Mouse (Mus musculus): Measurements from ENCODE around the gene Otogl. TPM values are rescaled to one million over a fixed set of nuclear protein-coding genes. Genes with fewer than 3 reads are reported as not detected.
A peak's percentile ranks its signal among the peaks of the same experiment; 100 is the strongest.
"Not testable (repeated sequence)": the region's sequence is repeated elsewhere in the genome, so short reads cannot be mapped to it uniquely, and the experiment has no call there.

Otogl gene
- total RNA-seq, 2 experiments from 2014 or later = 0.27 to 0.30 TPM

- not testable (repeated sequence) for DNase-seq
Observed at GRCm38 (mm10) chr10:107804285-107804684, 107.6 kb downstream of the Otogl start.

DNA sequence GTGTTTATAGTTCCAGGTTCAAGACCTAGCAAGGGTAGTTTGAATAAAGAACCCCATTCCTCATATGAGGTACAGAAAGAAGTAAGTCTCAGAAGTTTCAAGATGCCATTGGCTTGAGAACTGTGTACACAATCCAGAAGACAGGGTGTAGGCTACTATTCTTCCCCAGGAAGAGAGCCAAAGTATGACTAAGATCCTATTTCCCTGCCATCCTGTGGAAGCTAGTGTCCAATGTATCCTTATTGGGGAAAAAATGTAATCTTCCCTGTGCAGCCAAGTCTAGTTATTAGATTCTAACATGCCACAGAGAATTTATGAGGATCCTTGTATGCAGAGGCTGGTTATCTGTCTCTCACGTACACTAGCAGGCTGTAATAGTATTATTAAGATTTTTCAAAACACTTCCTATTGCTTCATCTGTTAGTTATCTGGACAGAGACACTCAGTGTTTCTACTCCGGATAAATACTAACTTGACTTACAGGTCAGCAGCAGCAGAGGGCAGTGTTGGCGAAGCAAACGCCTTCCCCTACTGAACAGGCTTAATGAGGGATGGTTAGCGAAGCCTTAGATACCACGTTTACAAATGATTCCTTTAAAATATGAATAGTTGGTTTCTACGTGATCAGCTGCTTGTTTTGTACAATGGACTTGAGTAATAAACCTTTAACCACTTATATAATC is 112.1 kb downstream of the Otogl start:
- DNase-seq = peak; percentile 35 to 42

DNA sequence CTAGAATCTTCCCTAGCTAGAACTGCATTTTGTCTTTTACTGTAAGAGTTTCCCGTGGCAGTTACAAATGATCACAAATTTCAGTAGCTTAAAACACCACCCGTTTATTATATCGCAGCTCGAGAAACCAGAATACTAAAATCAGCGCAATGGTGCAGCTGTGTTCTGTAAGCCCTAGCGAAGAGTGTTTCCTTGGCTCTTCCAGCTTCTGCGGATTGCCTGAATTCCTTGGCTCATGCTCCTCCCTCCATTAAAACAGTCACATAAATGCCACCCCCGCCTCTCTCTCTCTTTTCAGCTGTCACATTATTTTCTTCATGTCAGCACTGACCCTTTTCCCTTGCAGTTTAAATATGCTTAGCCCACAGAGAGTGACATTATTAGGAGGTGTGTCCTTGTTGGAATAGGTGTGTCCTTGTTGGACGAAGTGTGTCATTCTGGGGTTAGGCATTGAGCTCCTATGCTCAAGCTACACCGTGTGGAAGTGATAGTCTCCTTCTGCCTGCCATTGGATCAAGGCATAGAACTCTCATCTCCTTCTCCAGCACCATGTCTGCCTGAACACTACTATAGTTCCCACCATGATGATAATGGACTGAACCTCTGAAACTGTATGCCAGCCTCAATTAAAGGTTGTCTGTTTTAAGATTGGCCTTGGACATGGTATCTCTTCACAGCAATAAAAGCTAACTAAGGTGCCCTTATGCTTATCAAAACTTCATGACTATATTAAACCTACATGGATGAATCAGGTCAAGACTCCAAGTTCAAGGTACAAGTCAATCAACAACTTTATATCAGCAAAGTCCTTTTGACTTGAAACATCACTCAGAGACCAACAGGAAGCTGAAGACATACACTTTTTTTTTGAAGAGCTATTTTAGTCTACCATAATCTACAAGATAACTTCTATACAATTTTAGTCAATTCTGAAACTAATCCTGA is 116.8 kb downstream of the Otogl start:
- DNase-seq = no peak

GRCm38 (mm10) chr10:107792491-107792890 is 119.4 kb downstream of the Otogl start:
- DNase-seq = no peak

- no peak for DNase-seq
Observed at GRCm38 (mm10) chr10:107779548-107779947, 132.4 kb downstream of the Otogl start.

DNA sequence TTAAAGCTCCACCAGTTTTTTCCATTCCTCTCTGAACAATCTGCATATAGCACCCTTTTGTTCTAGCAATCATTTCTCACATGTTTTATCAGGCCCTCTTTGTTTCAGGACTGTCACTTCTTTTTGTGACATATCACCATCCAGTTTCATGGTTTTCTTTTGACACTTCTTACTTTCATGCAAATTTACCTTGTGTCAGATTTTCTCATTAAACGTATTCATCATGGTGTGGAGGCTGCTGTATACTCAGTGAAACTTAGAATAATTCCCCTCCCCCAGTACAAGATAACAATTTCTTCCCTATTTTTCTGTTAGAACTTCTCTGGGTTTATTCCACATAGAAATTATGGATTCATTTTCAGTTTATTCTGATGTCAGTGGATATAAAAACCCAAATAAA is 152.3 kb downstream of the Otogl start:
- DNase-seq = no peak

GRCm38 (mm10) chr10:107753471-107753870 is 158.5 kb downstream of the Otogl start:
- no peak for DNase-seq

- peak; percentile 51 to 57 for DNase-seq
Observed at GRCm38 (mm10) chr10:107752351-107753143, 159.4 kb downstream of the Otogl start.

GRCm38 (mm10) chr10:107751944-107752343 is 160.0 kb downstream of the Otogl start:
- peak in 1 of 2 experiments; percentile 4 for DNase-seq

- peak in 1 of 2 experiments; percentile 20 for DNase-seq
Observed at GRCm38 (mm10) chr10:107747566-107747965, 164.4 kb downstream of the Otogl start.

DNA sequence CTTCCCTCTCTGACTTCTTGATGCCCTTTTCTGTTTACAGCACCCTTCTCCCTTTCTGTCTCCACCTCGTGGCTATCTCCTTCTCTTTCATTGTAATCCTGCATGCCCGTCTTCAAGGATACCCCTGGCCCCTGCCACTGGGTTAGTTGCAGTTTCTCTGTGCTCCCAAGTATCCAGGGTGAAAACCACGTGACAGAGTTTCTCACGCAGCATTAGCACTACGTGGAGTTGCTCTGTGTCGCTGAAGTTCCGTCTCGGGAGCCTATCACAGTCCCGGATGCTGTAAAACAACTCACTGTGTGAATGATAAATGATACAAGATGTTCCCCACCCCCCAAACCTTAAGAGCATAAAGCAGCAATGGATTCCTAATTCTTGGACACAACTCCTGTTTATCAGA is 165.2 kb downstream of the Otogl start:
- no peak for DNase-seq

- DNase-seq = no peak
Observed at GRCm38 (mm10) chr10:107739815-107740214, 172.1 kb downstream of the Otogl start.

DNA sequence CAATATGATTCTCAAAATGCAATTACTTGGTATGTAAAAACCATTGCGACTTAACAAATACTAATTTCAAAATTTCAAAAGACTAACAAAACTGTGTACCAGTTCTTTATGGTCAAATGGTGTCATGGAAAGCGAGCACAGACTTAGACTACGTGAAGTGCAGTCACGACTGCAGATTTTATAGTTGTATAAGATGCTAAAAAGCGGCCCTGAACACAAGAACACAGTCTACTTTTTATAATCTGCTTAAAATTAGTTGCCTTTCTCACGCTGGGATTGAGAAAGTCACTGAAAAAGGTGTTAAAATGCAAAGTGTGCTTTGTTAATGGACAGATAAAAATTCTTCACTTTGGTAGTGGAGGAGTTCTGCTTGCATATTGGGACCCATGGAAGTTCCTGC is 174.2 kb downstream of the Otogl start:
- DNase-seq = no peak

GRCm38 (mm10) chr10:107735448-107735847 is 176.5 kb downstream of the Otogl start:
- DNase-seq = no peak

- DNase-seq = no peak
Observed at GRCm38 (mm10) chr10:107734327-107734726, 177.6 kb downstream of the Otogl start.

DNA sequence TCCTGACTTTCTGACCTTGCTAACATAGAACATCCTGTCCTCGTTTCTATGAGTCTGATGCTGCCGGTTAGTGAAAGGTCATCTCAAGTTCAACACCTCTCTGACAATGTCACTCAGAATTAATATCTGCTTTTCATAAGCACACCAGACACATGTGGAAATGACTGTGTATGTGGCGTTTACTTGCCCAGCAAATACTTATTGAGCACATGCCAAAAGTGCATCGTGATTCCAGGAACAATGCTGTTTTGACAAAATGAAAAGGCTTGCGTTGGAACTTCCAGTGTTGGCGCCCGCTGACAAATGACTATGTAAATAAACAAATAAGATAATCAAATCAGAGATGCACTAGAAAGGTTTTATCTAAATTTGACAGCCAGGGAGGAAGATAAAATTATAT is 186.3 kb downstream of the Otogl start:
- DNase-seq = no peak

GRCm38 (mm10) chr10:107719806-107720205 is 192.1 kb downstream of the Otogl start, which contains the start of gene Ptprq:
Gene Ptprq (minus strand): TSS chr10:107720051.
- DNase-seq = no peak

Other genes starting within 250 kb of the Otogl start
- gene Ptprq, start 192.1 kb downstream of the Otogl start, total RNA-seq (2021) = under 1 TPM; 0.12 to 0.15 TPM

Data from layer of hippocampus, postnatal 36 days (tissue).